Mouse (Mus musculus) stomach, embryonic 16.5 days (tissue): ENCODE results near the gene Defb45. TPM values are rescaled to one million over a fixed set of nuclear protein-coding genes. Genes with fewer than 3 reads are reported as not detected.

Source experiments
- ATAC-seq: fragments of 200-750 bp; cut with Nextera tagmentation; 2 replicates; pipeline ENCODE4 v1.8.0; 2017; ENCODE audit warnings: moderate number of reproducible peaks, moderate TSS enrichment; ENCODE audit not compliant: insufficient read depth, low FRiP score
- H3K27ac ChIP-seq: fragments of 300-500 bp; sonication (generic); 2 replicates; pipeline ENCODE4 v1.5.1; 2014; ENCODE audit warnings: low read length
- H3K27me3 ChIP-seq: fragments of 300-500 bp; sonication (generic); 2 replicates; pipeline ENCODE4 v1.6.1; 2014; ENCODE audit warnings: low read length, control low read depth, mixed read lengths; ENCODE audit not compliant: control insufficient read depth, insufficient read depth
- H3K36me3 ChIP-seq: fragments of 300-500 bp; sonication (generic); 2 replicates; pipeline ENCODE4 v1.6.1; 2014; ENCODE audit warnings: low read length; ENCODE audit not compliant: control insufficient read depth, insufficient read depth
- H3K4me1 ChIP-seq: fragments of 300-500 bp; sonication (generic); 2 replicates; pipeline ENCODE4 v1.6.1; 2014; ENCODE audit warnings: low read length, control low read depth, mixed read lengths; ENCODE audit not compliant: control insufficient read depth, insufficient read depth
- H3K4me2 ChIP-seq: fragments of 300-500 bp; sonication (generic); 2 replicates; pipeline ENCODE4 v1.6.1; 2014; ENCODE audit warnings: low read depth, low read length, mixed read lengths
- H3K4me3 ChIP-seq: fragments of 300-500 bp; sonication (generic); replicated peaks from 2 replicates; pipeline ENCODE4 v1.5.1; 2014; ENCODE audit warnings: mild to moderate bottlenecking, low read length
- H3K9ac ChIP-seq: fragments of 300-500 bp; sonication (generic); 2 replicates; pipeline ENCODE4 v1.6.1; 2014; ENCODE audit warnings: low read length
- H3K9me3 ChIP-seq: fragments of 300-500 bp; sonication (generic); replicated peaks from 2 replicates; pipeline ENCODE4 v1.6.1; 2016; ENCODE audit warnings: low read length, control low read depth; ENCODE audit not compliant: control insufficient read depth
- WGBS: fragments of 180-500 bp; shearing (Covaris S2); extraction: QIAGEN DNeasy Blood & Tissue Kit; methylation state at CpG from one replicate; pipeline ENCODE4 v1.1.7; 2014; 5-methylcytosine and 5-hydroxymethylcytosine counted together
- polyA plus RNA-seq: library from polyadenylated mRNA; unstranded; fragments of >200 nt; fragmentation: Nextera tagmentation; extraction: Ambion mirVana; gene quantifications from 2 replicates; pipeline ENCODE4 v1.2.1, GENCODE M21; 2015

The Defb45 gene
- polyA plus RNA-seq, 1 experiment from 2014 or later, result not detected

DNA sequence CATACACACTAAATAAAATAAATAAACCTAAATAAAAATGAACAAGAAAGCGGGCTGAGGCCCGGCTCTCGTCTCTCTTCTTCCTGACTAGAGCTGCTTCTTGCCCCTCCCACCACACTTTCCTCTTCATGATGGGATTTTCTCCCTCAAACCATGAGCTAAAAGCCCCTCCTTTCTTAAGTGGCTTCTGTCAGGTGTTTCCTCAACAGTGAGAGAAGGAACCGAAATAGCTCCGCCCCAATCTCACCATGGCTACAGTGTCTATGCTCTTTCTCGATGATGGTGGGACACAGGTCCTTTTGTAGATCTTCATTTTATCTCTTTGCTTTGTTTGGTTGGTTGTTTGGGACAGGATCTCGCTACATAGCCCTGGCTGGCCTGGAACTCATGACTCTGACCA, 42.5 kb downstream of the Defb45 start:
- no peak for ATAC-seq
- 86% methylated on average over 7 of the region's 7 CpGs for WGBS

DNA sequence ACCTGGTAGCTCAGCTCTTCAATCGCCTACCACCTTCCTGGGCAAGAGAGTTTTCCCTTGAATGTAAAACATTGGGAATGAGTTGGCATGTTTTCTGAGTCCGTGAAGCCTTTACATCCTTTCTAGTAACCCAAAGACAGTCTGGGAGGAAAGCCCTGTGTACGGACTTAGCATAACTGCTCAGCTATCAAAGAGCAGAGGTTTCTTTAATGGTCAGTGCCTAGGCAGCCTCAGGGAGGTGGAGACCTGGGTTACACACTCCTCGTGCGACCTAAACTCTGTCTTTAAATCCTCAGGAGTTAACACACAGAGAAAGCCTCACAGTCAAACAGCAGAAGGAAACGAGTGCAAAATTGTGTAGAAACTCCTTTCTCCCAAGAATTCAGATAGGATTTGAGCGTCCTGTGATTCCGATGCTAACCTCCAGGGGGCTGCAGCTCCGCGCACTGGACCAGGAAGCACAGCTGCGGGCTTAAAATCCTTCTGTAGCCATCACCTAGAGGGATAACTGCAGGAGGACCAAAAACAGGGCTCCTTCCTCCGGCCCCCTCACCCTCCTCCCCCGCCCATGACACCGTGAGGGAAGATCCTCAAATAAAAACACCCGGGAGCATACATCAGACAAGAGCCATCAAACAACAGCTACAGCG, 45.3 kb downstream of the Defb45 start:
- peak overlapping the region; percentile 2; the same call in 1 of the 2 replicates for H3K4me3 ChIP-seq
- peak overlapping the region; percentile 33 for H3K4me2 ChIP-seq
- no peak for ATAC-seq
- H3K9me3 ChIP-seq, result no peaks in the 10 kb centered on the region
- no peak overlapping the region for H3K27ac ChIP-seq
- H3K27me3 ChIP-seq, result no peaks in the 10 kb centered on the region
- 10% methylated on average over 16 of the region's 16 CpGs for WGBS
- no peaks in the 10 kb centered on the region for H3K4me1 ChIP-seq
- no peaks in the 10 kb centered on the region for H3K36me3 ChIP-seq
- peak overlapping the region; percentile 8; the same call in 1 of the 2 replicates for H3K9ac ChIP-seq

More for the DNA sequence above, 42.5 kb downstream of the Defb45 start:
- no peaks in the 10 kb centered on the region for H3K36me3 ChIP-seq
- H3K27ac ChIP-seq, result no peak overlapping the region
- H3K4me1 ChIP-seq, result no peaks in the 10 kb centered on the region
- no peak overlapping the region for H3K4me3 ChIP-seq
- H3K27me3 ChIP-seq, result no peaks in the 10 kb centered on the region
- H3K9me3 ChIP-seq, result no peaks in the 10 kb centered on the region
- no peak overlapping the region for H3K9ac ChIP-seq
- no peak overlapping the region for H3K4me2 ChIP-seq

DNA sequence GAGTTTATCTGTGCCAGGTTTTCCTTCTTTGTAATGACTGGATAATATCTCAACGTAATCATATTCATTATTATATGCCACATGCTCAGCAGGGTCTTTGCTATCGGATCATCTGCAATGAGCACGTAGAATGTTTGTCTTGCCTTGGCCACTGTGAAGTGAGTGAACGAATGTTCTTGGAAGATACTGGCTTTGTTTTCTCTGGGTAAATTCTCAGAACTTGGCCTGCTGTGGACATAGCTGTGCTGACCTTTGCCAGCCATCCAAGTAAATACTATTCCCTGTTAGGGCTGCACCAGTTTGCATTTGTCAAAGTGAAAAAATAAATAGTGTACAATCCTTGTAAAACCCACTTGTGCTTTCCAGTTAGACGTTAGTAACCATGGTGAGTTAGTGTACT, 51.1 kb downstream of the Defb45 start:
- WGBS, result 47% methylated on average over 5 of the region's 5 CpGs
- no peaks in the 10 kb centered on the region for H3K36me3 ChIP-seq
- H3K4me3 ChIP-seq, result no peak overlapping the region
- no peak overlapping the region for H3K4me2 ChIP-seq
- H3K9me3 ChIP-seq, result no peaks in the 10 kb centered on the region
- H3K9ac ChIP-seq, result no peak overlapping the region
- no peaks in the 10 kb centered on the region for H3K4me1 ChIP-seq
- ATAC-seq, result no peak
- H3K27ac ChIP-seq, result no peak overlapping the region
- no peaks in the 10 kb centered on the region for H3K27me3 ChIP-seq

DNA sequence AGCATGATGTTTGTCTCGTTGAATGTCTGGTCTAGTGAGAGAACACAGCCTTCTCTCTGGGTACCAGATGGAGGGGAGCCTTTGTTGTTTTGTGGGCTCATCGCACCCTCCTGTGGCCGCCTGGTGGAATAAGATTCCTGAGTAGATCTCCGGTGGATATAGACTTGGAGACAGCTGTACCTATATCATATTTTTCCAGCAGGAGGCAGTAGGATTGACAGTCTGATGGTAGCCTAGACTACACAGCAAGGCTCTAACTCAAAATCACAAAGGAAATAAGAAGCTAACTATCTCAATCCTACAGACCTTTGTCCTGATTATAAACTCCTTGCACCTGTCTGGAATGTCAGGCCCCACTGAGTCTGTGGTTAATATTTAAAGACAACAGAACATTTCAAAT, 54.5 kb downstream of the Defb45 start:
- ATAC-seq, result peak; percentile 70; the same call in 1 of the 2 replicates
- H3K9me3 ChIP-seq, result no peaks in the 10 kb centered on the region

DNA sequence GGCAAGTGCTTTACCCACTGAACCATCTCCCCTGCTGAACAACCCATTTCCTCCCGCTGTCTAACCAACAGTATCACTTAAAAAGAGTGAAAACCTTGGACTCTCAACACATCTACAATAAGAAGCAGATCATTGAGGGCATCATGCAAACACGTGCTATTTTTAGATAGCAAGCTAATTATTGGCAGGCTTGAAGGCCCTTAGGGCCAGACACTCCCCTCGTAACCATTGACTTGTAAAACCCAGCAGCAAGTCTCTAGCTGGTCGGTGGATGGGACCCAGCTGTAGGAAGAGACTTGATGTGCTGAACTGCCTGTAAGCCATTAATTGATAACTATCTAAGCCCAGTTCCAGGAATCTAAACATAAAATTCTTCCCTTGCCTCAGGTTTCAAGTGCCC, 55.7 kb downstream of the Defb45 start:
- no peak overlapping the region for H3K27ac ChIP-seq
- ATAC-seq, result no peak
- H3K4me3 ChIP-seq, result no peak overlapping the region
- no peaks in the 10 kb centered on the region for H3K4me1 ChIP-seq
- no peak overlapping the region for H3K9ac ChIP-seq
- H3K27me3 ChIP-seq, result no peaks in the 10 kb centered on the region
- H3K4me2 ChIP-seq, result no peak overlapping the region
- 63% methylated on average over 4 of the region's 4 CpGs for WGBS
- H3K9me3 ChIP-seq, result no peaks in the 10 kb centered on the region
- no peaks in the 10 kb centered on the region for H3K36me3 ChIP-seq

More for the DNA sequence above, 54.5 kb downstream of the Defb45 start:
- WGBS, result 14% methylated on average over 4 of the region's 4 CpGs
- H3K4me1 ChIP-seq, result no peaks in the 10 kb centered on the region
- no peaks in the 10 kb centered on the region for H3K27me3 ChIP-seq
- H3K36me3 ChIP-seq, result no peaks in the 10 kb centered on the region
- no peak overlapping the region for H3K4me2 ChIP-seq
- no peak overlapping the region for H3K9ac ChIP-seq
- no peak overlapping the region for H3K4me3 ChIP-seq
- no peak overlapping the region for H3K27ac ChIP-seq

Other genes with a start within 250 kb of the Defb45 start
- 1.8 and 2.3 TPM in 2 replicates for gene Nrsn2, start 222.8 kb downstream of the Defb45 start, polyA plus RNA-seq
- gene Sox12, start 201.3 kb downstream of the Defb45 start, polyA plus RNA-seq, result 4.5 and 5.2 TPM in 2 replicates
- gene Zcchc3, start 184.4 kb downstream of the Defb45 start, polyA plus RNA-seq, result 17.1 and 19.9 TPM in 2 replicates
- gene 6820408C15Rik, start 183.8 kb downstream of the Defb45 start, polyA plus RNA-seq, result 0.26 and 0.79 TPM in 2 replicates
- gene Defb23, start 134.8 kb downstream of the Defb45 start, polyA plus RNA-seq, result not detected in 2 replicates
- gene Defb20, start 122.3 kb downstream of the Defb45 start, polyA plus RNA-seq, result not detected in 2 replicates
- not detected in 2 replicates for gene Defb22, start 109.3 kb downstream of the Defb45 start, polyA plus RNA-seq
- gene Defb26, start 87.7 kb downstream of the Defb45 start, polyA plus RNA-seq, result not detected in 2 replicates
- not detected in 2 replicates for gene Defb28, start 81.1 kb downstream of the Defb45 start, polyA plus RNA-seq
- gene Defb29, start 59.3 kb downstream of the Defb45 start, polyA plus RNA-seq, result not detected in 2 replicates
- not detected in 2 replicates for gene Gm17416, start 30.1 kb downstream of the Defb45 start, polyA plus RNA-seq
- gene Defb21, start 26.7 kb downstream of the Defb45 start, polyA plus RNA-seq, result not detected in 2 replicates
- not detected in 2 replicates for gene Defb19, start 19.1 kb downstream of the Defb45 start, polyA plus RNA-seq
- not detected in 2 replicates for gene Defb36, start 4.9 kb upstream of the Defb45 start, polyA plus RNA-seq
- gene Defb25, start 23.7 kb upstream of the Defb45 start, polyA plus RNA-seq, result 0.62 and 1.4 TPM in 2 replicates
- 20.0 and 20.6 TPM in 2 replicates for gene Rem1, start 27.6 kb upstream of the Defb45 start, polyA plus RNA-seq
- gene H13, start 70.1 kb upstream of the Defb45 start, polyA plus RNA-seq, result 121 and 128 TPM in 2 replicates
- 24.0 and 25.2 TPM in 2 replicates for gene Mcts2, start 87.6 kb upstream of the Defb45 start, polyA plus RNA-seq
- gene Id1, start 136.9 kb upstream of the Defb45 start, polyA plus RNA-seq, result 125 and 145 TPM in 2 replicates
- 21.3 and 23.9 TPM in 2 replicates for gene Cox4i2, start 154.8 kb upstream of the Defb45 start, polyA plus RNA-seq
- gene Bcl2l1, start 232.3 kb upstream of the Defb45 start, polyA plus RNA-seq, result 78.1 and 88.8 TPM in 2 replicates
- 59.8 and 60.6 TPM in 2 replicates for gene Tpx2, start 248.6 kb upstream of the Defb45 start, polyA plus RNA-seq